Mouse (Mus musculus) midbrain, embryonic 10.5 days (tissue): ENCODE data around the gene P4hb. TPM values are rescaled to one million over a fixed set of nuclear protein-coding genes. Genes with fewer than 3 reads are reported as not detected.
"Not testable (repeated sequence)": the region's sequence is repeated elsewhere in the genome, so short reads cannot be mapped to it uniquely, and the experiment has no call there.

Experiments
- DNase-seq: peaks from one replicate; pipeline ENCODE4 v3.0.0-alpha.2; 2017; ENCODE audit warnings: low spot score
- H3K27ac ChIP-seq: fragments of 300-500 bp; sonication (generic); replicated peaks from 2 replicates; pipeline ENCODE4 v1.5.1; 2016; ENCODE audit warnings: mild to moderate bottlenecking
- H3K27me3 ChIP-seq: fragments of 300-500 bp; sonication (generic); 2 replicates; pipeline ENCODE4 v1.6.1; 2016; ENCODE audit warnings: low read depth, mild to moderate bottlenecking; ENCODE audit not compliant: poor library complexity, severe bottlenecking
- H3K36me3 ChIP-seq: fragments of 300-500 bp; sonication (generic); 2 replicates; pipeline ENCODE4 v1.6.1; 2016; ENCODE audit warnings: mild to moderate bottlenecking, moderate library complexity
- H3K4me1 ChIP-seq: fragments of 300-500 bp; sonication (generic); 2 replicates; pipeline ENCODE4 v1.6.1; 2016
- H3K4me3 ChIP-seq: fragments of 300-500 bp; sonication (generic); 2 replicates; pipeline ENCODE4 v1.5.1; 2016; ENCODE audit warnings: mild to moderate bottlenecking, moderate library complexity
- H3K9me3 ChIP-seq: fragments of 300-500 bp; sonication (generic); replicated peaks from 2 replicates; pipeline ENCODE4 v1.6.1; 2016; ENCODE audit warnings: mild to moderate bottlenecking
- WGBS: fragments of 180-500 bp; shearing (Covaris S2); methylation state at CpG from one replicate; pipeline ENCODE4 v1.1.7; 2016; 5-methylcytosine and 5-hydroxymethylcytosine counted together
- polyA plus RNA-seq: library from polyadenylated mRNA; unstranded; fragments of >200 nt; fragmentation: Nextera tagmentation; extraction: Ambion mirVana; gene quantifications from 2 replicates; pipeline ENCODE4 v1.2.1, GENCODE M21; 2016

Gene P4hb
- polyA plus RNA-seq, 1 experiment from 2014 or later: 562 TPM

DNA sequence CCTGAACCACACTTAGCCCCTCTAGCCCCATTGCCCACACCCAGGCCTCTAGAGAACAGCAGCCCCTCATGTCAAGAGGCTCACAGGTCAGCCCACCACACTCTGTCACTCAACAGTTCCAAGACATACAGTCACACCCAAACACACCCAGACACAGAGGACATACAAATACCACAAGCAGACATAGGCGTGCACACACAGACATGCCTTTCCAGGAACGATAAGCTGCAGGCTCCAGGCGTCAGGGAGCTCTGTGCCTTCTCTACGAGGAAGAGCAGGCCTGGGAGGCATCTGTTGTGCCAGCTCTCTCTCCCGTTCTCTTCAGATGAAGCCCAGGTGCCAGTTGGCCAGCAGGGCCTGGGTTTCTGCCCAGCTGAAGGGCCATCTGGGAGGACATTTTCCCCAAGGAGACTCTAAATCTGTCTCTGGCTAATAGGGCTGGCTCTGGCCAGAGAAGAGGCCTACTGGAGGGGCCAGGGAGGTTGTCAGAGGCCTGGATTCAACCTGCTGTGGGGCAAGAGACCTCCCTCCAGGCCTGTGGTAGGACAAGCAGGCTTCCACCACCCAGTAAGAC, 52.0 kb downstream of the P4hb start:
- Histone ChIP-seq H3K36me3 (no peaks in the 10 kb centered on the region), H3K4me1 (peaks cover 5% of the 10 kb centered on the region; the same call in 1 of the 2 replicates), H3K4me3 (no peak overlapping the region), H3K27ac (no peak overlapping the region), H3K9me3 (no peaks in the 10 kb centered on the region), H3K27me3 (no peaks in the 10 kb centered on the region)
- 85% methylated on average over 5 of the region's 5 CpGs for WGBS
- no peak for DNase-seq

DNA sequence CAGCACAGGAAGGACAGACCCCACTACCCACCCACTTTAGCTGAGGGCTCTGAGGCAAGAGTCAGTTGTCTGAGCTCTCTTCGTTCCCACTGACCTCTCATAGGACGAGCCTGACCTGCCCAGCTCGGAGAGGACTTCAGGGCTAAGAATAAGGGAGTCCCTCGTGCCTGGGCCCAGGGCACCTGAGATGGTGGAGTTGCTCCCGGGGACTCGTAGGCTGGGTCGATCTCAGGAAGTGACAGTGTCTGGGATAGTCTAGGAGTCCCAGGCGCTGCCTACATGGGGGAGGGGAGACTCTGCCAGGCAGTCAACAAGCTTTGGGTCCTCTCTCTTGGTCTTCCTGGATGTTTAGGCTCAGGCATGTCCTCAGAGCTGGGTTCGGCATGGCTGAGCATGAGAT, 52.6 kb downstream of the P4hb start:
- H3K4me1 ChIP-seq: peaks cover 8% of the 10 kb centered on the region; the same call in 1 of the 2 replicates
- H3K36me3 ChIP-seq: no peaks in the 10 kb centered on the region
- no peak overlapping the region for H3K4me3 ChIP-seq
- no peak for DNase-seq
- no peaks in the 10 kb centered on the region for H3K27me3 ChIP-seq
- H3K27ac ChIP-seq: no peak overlapping the region
- WGBS: 77% methylated on average over 9 of the region's 9 CpGs
- no peaks in the 10 kb centered on the region for H3K9me3 ChIP-seq

DNA sequence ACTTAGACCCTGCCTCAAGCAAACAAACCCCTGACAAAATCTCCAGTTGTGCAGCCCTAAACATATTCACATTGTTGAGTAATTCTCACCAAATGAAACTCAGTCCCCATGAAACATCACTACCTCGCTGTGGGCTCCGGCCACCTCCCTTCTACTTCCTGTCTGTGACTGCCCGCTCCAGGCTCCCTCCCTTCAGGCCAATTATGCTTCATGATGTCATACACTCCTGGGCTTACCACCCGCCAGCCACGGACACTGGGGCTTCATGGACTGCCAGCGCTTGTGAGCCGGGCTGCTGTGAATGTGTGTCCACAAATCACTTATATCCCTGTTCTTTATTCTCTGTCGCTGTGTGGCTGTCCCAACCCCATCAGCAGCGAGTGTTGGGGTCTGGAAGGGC, 53.3 kb downstream of the P4hb start:
- H3K27ac ChIP-seq: no peak overlapping the region
- H3K27me3 ChIP-seq: no peaks in the 10 kb centered on the region
- DNase-seq: no peak
- H3K4me3 ChIP-seq: no peak overlapping the region
- no peaks in the 10 kb centered on the region for H3K9me3 ChIP-seq
- WGBS: 59% methylated on average over 9 of the region's 9 CpGs
- no peaks in the 10 kb centered on the region for H3K36me3 ChIP-seq
- peaks cover 8% of the 10 kb centered on the region; the same call in 1 of the 2 replicates for H3K4me1 ChIP-seq

DNA sequence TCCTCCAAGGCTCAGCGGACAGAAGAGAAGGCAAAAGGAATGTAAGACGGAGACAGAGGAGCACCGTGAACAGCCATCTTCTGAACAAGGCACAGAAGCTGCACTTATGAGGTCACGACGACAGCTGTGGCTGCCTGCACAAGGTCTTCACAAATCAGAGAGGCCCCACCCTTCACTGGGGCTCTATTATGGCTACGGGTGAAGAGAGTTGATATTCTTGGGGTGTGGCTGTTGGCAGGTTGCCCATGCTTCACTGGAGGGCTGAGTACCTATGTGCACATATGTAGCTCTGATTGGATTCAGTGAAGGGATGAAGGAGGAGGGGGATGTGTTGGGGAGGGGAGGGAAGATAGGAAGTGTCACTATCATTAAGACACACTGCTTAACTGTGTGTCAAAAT, 54.5 kb downstream of the P4hb start:
- H3K36me3 ChIP-seq: no peaks in the 10 kb centered on the region
- H3K27me3 ChIP-seq: no peaks in the 10 kb centered on the region
- no peaks in the 10 kb centered on the region for H3K9me3 ChIP-seq
- peaks cover 8% of the 10 kb centered on the region; the same call in 1 of the 2 replicates for H3K4me1 ChIP-seq
- DNase-seq: no peak
- WGBS: 87% methylated on average over 6 of the region's 6 CpGs
- H3K4me3 ChIP-seq: no peak overlapping the region
- H3K27ac ChIP-seq: no peak overlapping the region

DNA sequence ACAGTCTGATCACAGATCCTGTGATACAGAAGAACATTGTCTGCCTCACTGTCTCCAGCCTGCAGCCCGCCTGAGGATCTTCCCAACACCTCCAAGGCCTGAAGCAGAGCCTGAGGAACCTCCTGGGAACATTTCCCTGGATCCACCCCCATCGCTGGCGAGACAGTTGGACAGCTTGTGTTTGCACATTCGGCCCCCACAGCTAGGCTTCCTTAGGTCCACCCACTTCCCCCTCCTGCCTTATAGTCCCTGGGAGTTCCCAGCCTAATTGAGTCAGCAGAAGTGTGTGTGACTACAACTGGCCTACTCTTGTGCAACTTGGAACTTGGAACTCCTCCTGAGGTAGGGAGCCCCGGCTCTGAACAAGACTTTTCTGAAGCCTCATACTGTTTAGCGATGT, 55.0 kb downstream of the P4hb start:
- no peak for DNase-seq
- Histone ChIP-seq H3K4me1 (peaks cover 10% of the 10 kb centered on the region; the same call in 1 of the 2 replicates), H3K9me3 (no peaks in the 10 kb centered on the region), H3K4me3 (no peak overlapping the region), H3K27ac (no peak overlapping the region), H3K27me3 (no peaks in the 10 kb centered on the region), H3K36me3 (no peaks in the 10 kb centered on the region)
- WGBS: 69% methylated on average over 6 of the region's 6 CpGs

DNA sequence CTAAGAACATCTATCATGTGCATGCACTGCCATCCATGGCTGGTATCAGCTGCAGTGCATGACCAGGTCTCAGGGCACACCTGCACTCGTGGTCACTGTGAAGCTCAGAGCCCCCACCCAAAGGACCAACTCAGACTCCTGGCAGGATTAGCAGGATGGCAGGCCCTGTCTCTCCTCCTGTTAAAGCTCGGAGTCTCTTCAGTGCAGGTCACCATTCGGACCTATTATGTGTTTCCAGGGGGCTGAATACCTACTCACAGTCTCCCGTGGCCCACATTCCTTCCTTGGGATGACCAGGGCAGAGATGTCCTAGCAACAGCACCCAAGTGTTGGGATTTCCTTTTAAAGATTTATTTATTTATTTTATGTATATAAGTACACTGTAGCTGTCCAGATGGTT, 55.9 kb downstream of the P4hb start:
- no peak for DNase-seq
- Histone ChIP-seq H3K36me3 (no peaks in the 10 kb centered on the region), H3K9me3 (no peaks in the 10 kb centered on the region), H3K4me1 (peaks cover 11% of the 10 kb centered on the region; the same call in 1 of the 2 replicates), H3K27ac (no peak overlapping the region), H3K4me3 (no peak overlapping the region), H3K27me3 (no peaks in the 10 kb centered on the region)
- WGBS: 73% methylated on average over 4 of the region's 4 CpGs

DNA sequence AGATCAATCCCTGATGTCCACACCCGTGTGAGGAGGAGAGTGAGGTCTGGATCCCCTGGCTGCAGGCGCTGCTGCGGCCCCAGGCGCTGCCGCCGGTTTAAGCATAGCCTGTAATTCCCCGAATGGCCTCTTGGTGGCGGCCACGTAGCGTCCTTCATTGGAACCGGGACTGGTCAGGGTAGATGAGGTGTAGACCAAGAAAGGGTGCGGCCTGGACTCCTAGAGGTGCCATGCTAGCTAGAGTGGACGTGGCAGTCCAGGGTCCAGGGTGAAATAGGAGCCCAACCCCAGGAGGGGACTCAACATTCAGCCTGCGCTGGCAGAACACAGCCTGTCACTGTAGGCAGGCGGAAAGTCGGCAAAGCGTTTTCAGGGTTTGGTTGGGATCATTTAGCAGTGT, 57.4 kb downstream of the P4hb start:
- Histone ChIP-seq H3K4me3 (peak overlapping the region; percentile 2), H3K27ac (no peak overlapping the region), H3K27me3 (peaks cover 5% of the 10 kb centered on the region), H3K4me1 (peaks cover 18% of the 10 kb centered on the region), H3K9me3 (no peaks in the 10 kb centered on the region), H3K36me3 (no peaks in the 10 kb centered on the region)
- 18% methylated on average over 17 of the region's 17 CpGs for WGBS
- DNase-seq: peak; percentile 88

DNA sequence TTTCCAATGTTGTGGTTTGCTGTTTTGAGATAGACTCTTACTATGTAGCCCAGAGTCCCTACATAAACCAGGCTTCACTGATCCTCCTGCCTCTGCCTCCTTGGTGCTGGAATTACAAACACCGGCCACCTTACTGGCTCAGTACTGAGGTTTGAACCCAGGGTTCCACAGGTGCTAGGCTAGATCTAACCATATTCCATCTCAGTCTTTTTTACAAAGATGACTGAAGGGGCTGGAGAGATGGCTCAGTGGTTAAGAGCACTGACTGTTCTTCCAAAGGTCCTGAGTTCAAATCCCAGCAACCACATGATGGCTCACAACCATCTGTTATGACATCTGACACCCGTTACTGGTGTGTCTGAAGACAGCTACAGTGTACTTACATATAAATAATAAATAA, 58.8 kb downstream of the P4hb start:
- WGBS: 91% methylated on average over 2 of the region's 2 CpGs
- not testable (repeated sequence) for H3K27ac ChIP-seq, DNase-seq, H3K36me3 ChIP-seq, H3K27me3 ChIP-seq, H3K4me3 ChIP-seq, H3K9me3 ChIP-seq
- H3K4me1 ChIP-seq: peaks cover 25% of the 10 kb centered on the region

DNA sequence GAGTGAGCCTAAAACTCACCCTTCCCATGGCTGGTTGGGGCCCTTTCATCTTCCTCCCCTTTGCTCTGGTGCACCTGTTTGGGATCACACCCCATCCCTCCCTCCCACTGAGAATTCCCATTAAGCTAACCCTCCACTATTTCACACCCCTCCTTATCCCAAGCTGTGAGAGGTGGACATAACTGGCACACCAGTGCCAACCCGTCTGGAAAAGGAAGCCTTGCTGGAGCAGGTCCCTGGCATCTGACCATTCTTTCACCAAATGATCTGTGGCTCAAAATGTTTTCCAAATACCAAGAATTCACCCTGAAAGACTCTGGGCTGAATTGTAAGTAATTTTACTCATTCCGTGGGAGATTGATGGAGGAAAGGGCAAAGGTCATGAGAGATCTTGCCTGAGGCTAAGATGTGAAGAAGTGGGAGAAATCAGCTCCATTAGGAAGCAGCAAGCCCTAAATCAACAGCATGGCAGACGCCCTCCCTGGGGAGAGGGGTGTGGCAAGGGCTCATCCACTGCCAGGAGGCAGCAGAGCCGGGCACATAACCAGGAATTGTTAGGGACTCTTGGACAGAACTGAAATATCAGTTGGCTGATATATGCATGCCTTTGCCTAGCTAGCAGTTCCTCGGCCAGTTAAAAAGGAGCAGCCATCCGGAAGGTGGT, 60.1 kb downstream of the P4hb start:
- peaks cover 5% of the 10 kb centered on the region for H3K27me3 ChIP-seq
- WGBS: 63% methylated on average over 6 of the region's 6 CpGs
- H3K4me3 ChIP-seq: no peak overlapping the region
- H3K27ac ChIP-seq: no peak overlapping the region
- no peak for DNase-seq
- peaks cover 25% of the 10 kb centered on the region for H3K4me1 ChIP-seq
- no peaks in the 10 kb centered on the region for H3K36me3 ChIP-seq
- no peaks in the 10 kb centered on the region for H3K9me3 ChIP-seq

DNA sequence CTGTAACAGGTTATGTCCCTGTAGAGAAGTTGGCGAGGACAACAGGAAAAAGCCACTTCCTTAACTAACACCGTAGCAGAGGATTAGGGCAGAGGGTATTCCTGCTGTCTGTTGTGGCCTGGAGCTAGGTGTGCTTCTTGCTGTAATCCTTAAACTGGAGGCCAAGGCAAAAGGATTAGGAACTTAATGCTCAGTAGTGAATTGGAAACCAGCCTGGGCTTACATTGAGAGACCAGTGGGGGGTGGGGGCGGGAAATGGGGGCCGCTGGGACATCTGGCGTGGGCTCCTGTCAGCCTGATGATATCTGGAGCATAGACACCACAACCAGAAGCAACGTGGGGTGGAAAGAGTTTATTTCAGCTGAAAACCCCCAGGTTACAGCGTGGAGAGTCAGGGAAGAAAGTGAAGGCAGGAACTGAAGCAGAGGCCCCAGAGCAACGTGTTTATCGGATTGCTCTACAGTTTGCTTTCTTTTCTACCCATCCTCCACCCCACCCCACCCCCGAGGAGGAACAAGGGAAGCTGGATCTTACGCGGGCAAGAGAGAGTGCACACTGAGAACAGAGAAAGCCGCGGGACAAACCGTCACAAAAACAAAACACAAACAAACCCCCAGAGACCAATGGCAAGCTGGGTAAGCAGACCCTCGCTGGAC, 62.5 kb downstream of the P4hb start:
- Histone ChIP-seq H3K36me3 (no peaks in the 10 kb centered on the region), H3K4me3 (peak overlapping the region; percentile 42), H3K27ac (peak overlapping the region; percentile 81), H3K9me3 (no peaks in the 10 kb centered on the region), H3K27me3 (peaks cover 5% of the 10 kb centered on the region), H3K4me1 (peaks cover 22% of the 10 kb centered on the region)
- DNase-seq: peak; percentile 31
- 4% methylated on average over 16 of the region's 16 CpGs for WGBS

Other genes starting within 250 kb of the P4hb start
- 2,836 and 2,964 TPM in 2 replicates for gene Actg1, start 224.7 kb downstream of the P4hb start, polyA plus RNA-seq
- 0.61 and 0.62 TPM in 2 replicates for gene Fscn2, start 211.7 kb downstream of the P4hb start, polyA plus RNA-seq
- gene Faap100, start 194.5 kb downstream of the P4hb start, polyA plus RNA-seq: 34.5 and 41.8 TPM in 2 replicates
- gene Nploc4, start 135.5 kb downstream of the P4hb start, polyA plus RNA-seq: 45.1 and 46.5 TPM in 2 replicates
- gene Tspan10, start 130.6 kb downstream of the P4hb start, polyA plus RNA-seq: 0.39 TPM in 1 of 2 replicates, not detected in the other
- 0.20 and 0.53 TPM in 2 replicates for gene Pde6g, start 119.8 kb downstream of the P4hb start, polyA plus RNA-seq
- 9.0 and 11.8 TPM in 2 replicates for gene Oxld1, start 115.2 kb downstream of the P4hb start, polyA plus RNA-seq
- 38.9 and 41.8 TPM in 2 replicates for gene Ccdc137, start 115.1 kb downstream of the P4hb start, polyA plus RNA-seq
- 61.8 and 64.0 TPM in 2 replicates for gene Arl16, start 105.6 kb downstream of the P4hb start, polyA plus RNA-seq
- 167 and 194 TPM in 2 replicates for gene Mrpl12, start 88.6 kb downstream of the P4hb start, polyA plus RNA-seq
- gene Slc25a10, start 81.4 kb downstream of the P4hb start, polyA plus RNA-seq: 50.1 and 53.4 TPM in 2 replicates
- gene Gcgr, start 42.6 kb downstream of the P4hb start, polyA plus RNA-seq: 0.26 and 0.27 TPM in 2 replicates
- 226 and 238 TPM in 2 replicates for gene Mcrip1, start 23.5 kb downstream of the P4hb start, polyA plus RNA-seq
- not detected in 2 replicates for gene Ppp1r27, start 22.1 kb downstream of the P4hb start, polyA plus RNA-seq
- gene Arhgdia, start 8.4 kb upstream of the P4hb start, polyA plus RNA-seq: 743 and 777 TPM in 2 replicates
- 605 and 647 TPM in 2 replicates for gene Alyref, start 25.1 kb upstream of the P4hb start, polyA plus RNA-seq
- 216 and 231 TPM in 2 replicates for gene Anapc11, start 25.2 kb upstream of the P4hb start, polyA plus RNA-seq
- gene Npb, start 35.2 kb upstream of the P4hb start, polyA plus RNA-seq: 0.65 and 0.66 TPM in 2 replicates
- gene Pcyt2, start 44.7 kb upstream of the P4hb start, polyA plus RNA-seq: 140 and 151 TPM in 2 replicates
- gene Sirt7, start 52.0 kb upstream of the P4hb start, polyA plus RNA-seq: 34.2 and 37.4 TPM in 2 replicates
- gene Mafg, start 60.3 kb upstream of the P4hb start, polyA plus RNA-seq: 19.8 and 23.0 TPM in 2 replicates
- 37.6 and 43.4 TPM in 2 replicates for gene Pycr1, start 70.5 kb upstream of the P4hb start, polyA plus RNA-seq
- 0.15 TPM in 1 of 2 replicates, not detected in the other for gene Myadml2, start 74.9 kb upstream of the P4hb start, polyA plus RNA-seq
- gene Notum, start 87.9 kb upstream of the P4hb start, polyA plus RNA-seq: 3.3 and 3.6 TPM in 2 replicates
- gene Aspscr1, start 99.7 kb upstream of the P4hb start, polyA plus RNA-seq: 150 and 161 TPM in 2 replicates
- gene Cenpx, start 140.5 kb upstream of the P4hb start, polyA plus RNA-seq: 132 and 133 TPM in 2 replicates
- gene Lrrc45, start 140.7 kb upstream of the P4hb start, polyA plus RNA-seq: 57.0 and 57.7 TPM in 2 replicates
- 32.4 and 41.9 TPM in 2 replicates for gene Rac3, start 148.2 kb upstream of the P4hb start, polyA plus RNA-seq
- gene Dcxr, start 154.0 kb upstream of the P4hb start, polyA plus RNA-seq: 13.0 and 13.7 TPM in 2 replicates
- 0.59 and 1.3 TPM in 2 replicates for gene Cbr2, start 158.9 kb upstream of the P4hb start, polyA plus RNA-seq
- gene Hmga1b, start 189.5 kb upstream of the P4hb start, polyA plus RNA-seq: 9.4 and 12.9 TPM in 2 replicates
- gene Rfng, start 211.0 kb upstream of the P4hb start, polyA plus RNA-seq: 43.4 and 55.9 TPM in 2 replicates
- gene Gps1, start 211.0 kb upstream of the P4hb start, polyA plus RNA-seq: 287 TPM in 2 replicates
- gene Dus1l, start 223.2 kb upstream of the P4hb start, polyA plus RNA-seq: 94.4 and 99.2 TPM in 2 replicates